Mouse (Mus musculus): Measurements from ENCODE around the gene Usp17lb. TPM values are rescaled to one million over a fixed set of nuclear protein-coding genes. Genes with fewer than 3 reads are reported as not detected.
"Not testable (repeated sequence)": the region's sequence is repeated elsewhere in the genome, so short reads cannot be mapped to it uniquely, and the experiment has no call there.

Gene Usp17lb
- not detected in 2 replicates for polyA plus RNA-seq (2015; fragmentation: Nextera tagmentation; extraction: Ambion mirVana)

DNA sequence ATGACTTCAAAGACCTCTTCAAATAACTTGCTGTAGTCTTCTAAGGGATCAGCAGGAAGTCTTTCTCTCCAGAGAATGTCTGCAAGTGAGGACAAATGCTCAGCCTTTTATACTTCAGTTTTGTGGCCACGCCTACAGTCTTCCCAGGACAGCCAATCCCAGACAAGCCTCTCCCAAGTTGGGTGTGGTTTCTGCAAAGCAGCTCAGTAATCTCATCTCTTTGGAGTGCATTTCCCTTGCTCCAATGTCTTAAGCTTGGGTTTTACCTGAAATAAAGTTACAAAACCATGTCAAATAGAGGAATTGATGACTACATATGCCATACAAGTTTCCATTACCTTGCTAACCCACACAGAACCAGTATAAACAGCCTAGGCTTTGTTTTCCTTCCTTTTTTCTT is at the start of gene Usp17lb:
Gene Usp17lb (minus strand): TSS at position 101 of the 400 bp plus-strand sequence.
- H3K27ac ChIP-seq (ENCODE audit: low read depth, low read length): no peak within 1 kb of the TSS
- no peaks in the 10 kb centered on the region for H3K27me3 ChIP-seq (replicated peaks; ENCODE audit: control insufficient read depth, insufficient read depth, low read length)
- no peaks in the 10 kb centered on the region for H3K36me3 ChIP-seq (ENCODE audit: control insufficient read depth, insufficient read depth, low read length)
- no peak within 1 kb of the TSS for H3K9ac ChIP-seq (ENCODE audit: low read depth, low read length)
- H3K4me2 ChIP-seq (ENCODE audit: low read length): no peak within 1 kb of the TSS
- no peaks in the 10 kb centered on the region for H3K9me3 ChIP-seq (ENCODE audit: control insufficient read depth, low read length)
- WGBS: 60% methylated on average over 1 of the region's 1 CpGs
- no peak within 1 kb of the TSS for H3K4me3 ChIP-seq (ENCODE audit: low read length)
- no peak for ATAC-seq
- no peaks in the 10 kb centered on the region for H3K4me1 ChIP-seq (ENCODE audit: control insufficient read depth, insufficient read depth, low read depth, low read length)

DNA sequence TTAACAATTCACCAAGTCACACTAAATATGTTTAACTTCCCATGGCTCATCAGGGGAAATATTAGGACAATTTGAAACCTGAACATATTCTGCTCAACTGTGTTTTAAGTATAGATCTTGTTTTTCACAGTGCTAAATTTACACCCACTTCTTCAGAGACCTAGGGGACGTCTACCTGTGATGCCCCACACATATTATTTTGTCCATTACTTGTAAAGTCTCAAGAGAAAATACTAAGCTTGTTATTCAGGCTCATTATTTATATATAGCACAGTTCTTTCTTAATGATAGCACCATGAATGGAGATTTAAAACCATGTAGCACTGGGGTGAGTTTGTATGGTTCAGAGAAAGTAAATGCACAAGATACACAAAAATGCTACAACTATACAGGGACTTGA is 35.3 kb upstream of the Usp17lb start, which contains the start of gene Olfr665:
Gene Olfr665 (plus strand): TSS at position 301 of the 400 bp plus-strand sequence.
- Histone ChIP-seq H3K4me1 (ENCODE audit: control insufficient read depth, insufficient read depth, low read depth, low read length) (no peaks in the 10 kb centered on the region), H3K9me3 (ENCODE audit: control insufficient read depth, low read length) (no peaks in the 10 kb centered on the region), H3K4me2 (ENCODE audit: low read length) (no peak within 1 kb of the TSS), H3K4me3 (ENCODE audit: low read length) (no peak within 1 kb of the TSS), H3K27ac (ENCODE audit: low read depth, low read length) (no peak within 1 kb of the TSS), H3K36me3 (ENCODE audit: control insufficient read depth, insufficient read depth, low read length) (no peaks in the 10 kb centered on the region), H3K27me3 (replicated peaks; ENCODE audit: control insufficient read depth, insufficient read depth, low read length) (no peaks in the 10 kb centered on the region), H3K9ac (ENCODE audit: low read depth, low read length) (no peak within 1 kb of the TSS)
- no peak for ATAC-seq
- 48% methylated on average over 1 of the region's 1 CpGs for WGBS

DNA sequence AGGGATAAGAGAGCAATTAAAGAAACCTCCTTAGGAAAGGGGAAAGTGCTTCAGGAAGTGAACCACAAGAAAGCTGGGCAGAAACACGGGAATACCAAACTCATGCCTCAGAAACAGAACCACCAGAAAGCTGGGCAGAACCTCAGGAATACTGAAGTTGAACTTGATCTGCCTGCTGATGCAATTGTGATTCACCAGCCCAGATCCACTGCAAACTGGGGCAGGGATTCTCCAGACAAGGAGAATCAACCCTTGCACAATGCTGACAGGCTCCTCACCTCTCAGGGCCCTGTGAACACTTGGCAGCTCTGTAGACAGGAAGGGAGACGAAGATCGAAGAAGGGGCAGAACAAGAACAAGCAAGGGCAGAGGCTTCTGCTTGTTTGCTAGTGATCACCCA is 19.0 kb upstream of the Usp17lb start:
- Histone ChIP-seq H3K9ac (ENCODE audit: low read depth, low read length) (no peak overlapping the region), H3K36me3 (ENCODE audit: control insufficient read depth, insufficient read depth, low read length) (no peaks in the 10 kb centered on the region), H3K4me2 (ENCODE audit: low read length) (no peak overlapping the region), H3K27ac (ENCODE audit: low read depth, low read length) (no peak overlapping the region), H3K9me3 (ENCODE audit: control insufficient read depth, low read length) (no peaks in the 10 kb centered on the region), H3K27me3 (replicated peaks; ENCODE audit: control insufficient read depth, insufficient read depth, low read length) (no peaks in the 10 kb centered on the region), H3K4me1 (ENCODE audit: control insufficient read depth, insufficient read depth, low read depth, low read length) (no peaks in the 10 kb centered on the region), H3K4me3 (ENCODE audit: low read length) (no peak overlapping the region)
- WGBS: 86% methylated on average over 3 of the region's 3 CpGs
- no peak for ATAC-seq

DNA sequence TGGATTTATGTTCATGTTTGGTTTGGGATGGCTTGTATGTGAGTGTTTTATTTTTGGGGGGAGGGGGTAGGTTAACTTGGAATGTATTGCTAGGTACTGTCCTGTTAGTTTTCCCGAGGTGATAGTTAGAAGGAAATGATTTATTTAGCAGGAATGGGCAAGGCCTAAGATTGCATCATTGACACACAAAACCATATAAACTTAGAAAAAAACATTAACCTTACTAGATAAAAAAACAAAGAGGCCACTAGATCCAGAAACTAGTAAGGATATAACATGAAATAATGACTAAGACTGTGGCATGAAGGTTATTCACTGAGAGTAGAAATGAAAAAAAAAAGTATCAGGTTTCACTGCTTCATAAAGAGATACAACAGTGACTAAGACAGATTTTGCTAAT is 15.3 kb upstream of the Usp17lb start:
- no peaks in the 10 kb centered on the region for H3K4me1 ChIP-seq (ENCODE audit: control insufficient read depth, insufficient read depth, low read depth, low read length)
- 84% methylated on average over 1 of the region's 1 CpGs for WGBS
- ATAC-seq: no peak
- H3K27me3 ChIP-seq (replicated peaks; ENCODE audit: control insufficient read depth, insufficient read depth, low read length): no peaks in the 10 kb centered on the region
- no peak overlapping the region for H3K9ac ChIP-seq (ENCODE audit: low read depth, low read length)
- H3K36me3 ChIP-seq (ENCODE audit: control insufficient read depth, insufficient read depth, low read length): no peaks in the 10 kb centered on the region
- H3K27ac ChIP-seq (ENCODE audit: low read depth, low read length): no peak overlapping the region
- no peak overlapping the region for H3K4me2 ChIP-seq (ENCODE audit: low read length)
- H3K9me3 ChIP-seq (ENCODE audit: control insufficient read depth, low read length): no peaks in the 10 kb centered on the region
- no peak overlapping the region for H3K4me3 ChIP-seq (ENCODE audit: low read length)

DNA sequence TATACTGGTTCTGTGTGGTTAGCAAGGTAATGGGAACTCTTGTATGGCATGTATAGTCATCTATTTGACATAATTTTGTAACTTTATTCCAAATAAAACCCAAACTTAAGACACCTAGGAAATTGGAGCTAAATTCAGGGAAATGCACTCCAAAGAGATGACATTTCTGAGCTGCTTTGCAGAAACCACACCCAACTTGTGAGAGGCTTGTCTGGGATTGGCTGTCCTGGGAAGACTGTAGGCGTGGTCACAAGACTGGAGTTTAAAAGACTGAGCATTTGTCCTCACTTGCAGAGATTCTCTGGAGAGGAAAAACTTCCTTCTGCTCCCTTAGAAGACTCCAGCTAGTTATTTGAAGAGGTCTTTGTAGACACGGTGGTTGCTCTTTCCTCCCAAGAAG is 14.3 kb upstream of the Usp17lb start, which contains the start of gene Usp17la:
Gene Usp17la (plus strand): TSS at position 301 of the 400 bp plus-strand sequence.
- not testable (repeated sequence) for H3K9ac ChIP-seq (ENCODE audit: low read depth, low read length); H3K4me2 ChIP-seq (ENCODE audit: low read length); H3K4me1 ChIP-seq (ENCODE audit: control insufficient read depth, insufficient read depth, low read depth, low read length); H3K9me3 ChIP-seq (ENCODE audit: control insufficient read depth, low read length); H3K27ac ChIP-seq (ENCODE audit: low read depth, low read length); H3K36me3 ChIP-seq (ENCODE audit: control insufficient read depth, insufficient read depth, low read length); H3K4me3 ChIP-seq (ENCODE audit: low read length); ATAC-seq; H3K27me3 ChIP-seq (replicated peaks; ENCODE audit: control insufficient read depth, insufficient read depth, low read length)
- WGBS: 82% methylated on average over 2 of the region's 2 CpGs

DNA sequence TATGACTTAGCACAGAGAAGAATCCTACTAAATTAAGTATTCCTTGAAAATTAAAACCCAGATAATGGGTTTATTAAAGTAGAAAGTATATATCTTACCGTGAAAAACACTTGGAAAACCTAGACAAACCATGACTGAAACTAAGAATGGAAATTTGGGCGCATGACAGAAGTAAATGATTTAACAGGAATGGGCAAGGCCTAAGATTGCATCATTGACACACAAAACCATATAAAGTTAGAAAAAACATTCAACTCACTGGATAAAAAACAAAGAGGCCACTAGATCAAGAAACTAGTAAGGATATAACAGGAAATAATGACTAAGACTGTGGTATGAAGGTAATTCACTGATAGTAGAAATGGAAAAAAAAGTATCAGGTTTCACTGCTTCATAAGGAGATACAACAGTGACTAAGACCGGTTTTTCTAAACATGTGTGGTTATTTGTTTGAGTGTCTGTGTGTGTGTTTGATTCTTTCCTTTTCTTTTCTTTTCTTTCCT is 12.9 kb upstream of the Usp17lb start:
- Histone ChIP-seq H3K4me2 (ENCODE audit: low read length) (no peak overlapping the region), H3K9ac (ENCODE audit: low read depth, low read length) (no peak overlapping the region), H3K36me3 (ENCODE audit: control insufficient read depth, insufficient read depth, low read length) (no peaks in the 10 kb centered on the region), H3K27ac (ENCODE audit: low read depth, low read length) (no peak overlapping the region), H3K27me3 (replicated peaks; ENCODE audit: control insufficient read depth, insufficient read depth, low read length) (no peaks in the 10 kb centered on the region), H3K4me3 (ENCODE audit: low read length) (no peak overlapping the region), H3K4me1 (ENCODE audit: control insufficient read depth, insufficient read depth, low read depth, low read length) (no peaks in the 10 kb centered on the region), H3K9me3 (ENCODE audit: control insufficient read depth, low read length) (no peaks in the 10 kb centered on the region)
- 83% methylated on average over 3 of the region's 3 CpGs for WGBS
- ATAC-seq: no peak

DNA sequence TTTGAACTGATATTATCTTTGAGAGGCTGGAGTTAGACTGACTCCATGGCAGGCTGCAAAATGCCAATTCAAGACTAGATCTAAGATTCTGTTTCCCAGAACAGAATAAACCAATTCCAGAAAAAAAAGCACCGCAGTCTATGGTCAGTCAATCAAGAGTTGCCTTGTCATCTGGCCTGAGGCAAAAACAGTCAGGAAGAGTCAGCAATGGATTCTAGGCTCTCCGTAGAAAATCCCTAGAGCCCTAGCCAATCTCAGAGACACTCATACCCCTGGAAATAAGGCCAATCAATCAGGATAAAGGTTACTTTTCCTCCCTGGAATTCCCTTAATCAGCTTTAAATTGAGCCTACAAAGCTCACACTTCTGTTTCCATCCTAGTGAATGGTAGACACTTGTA is 9.1 kb upstream of the Usp17lb start:
- H3K4me1 ChIP-seq (ENCODE audit: control insufficient read depth, insufficient read depth, low read depth, low read length); H3K27me3 ChIP-seq (replicated peaks; ENCODE audit: control insufficient read depth, insufficient read depth, low read length); H3K4me3 ChIP-seq (ENCODE audit: low read length); H3K9ac ChIP-seq (ENCODE audit: low read depth, low read length); H3K9me3 ChIP-seq (ENCODE audit: control insufficient read depth, low read length); H3K36me3 ChIP-seq (ENCODE audit: control insufficient read depth, insufficient read depth, low read length); H3K4me2 ChIP-seq (ENCODE audit: low read length); ATAC-seq; H3K27ac ChIP-seq (ENCODE audit: low read depth, low read length): not testable (repeated sequence)
- WGBS: 86% methylated on average over 2 of the region's 2 CpGs

DNA sequence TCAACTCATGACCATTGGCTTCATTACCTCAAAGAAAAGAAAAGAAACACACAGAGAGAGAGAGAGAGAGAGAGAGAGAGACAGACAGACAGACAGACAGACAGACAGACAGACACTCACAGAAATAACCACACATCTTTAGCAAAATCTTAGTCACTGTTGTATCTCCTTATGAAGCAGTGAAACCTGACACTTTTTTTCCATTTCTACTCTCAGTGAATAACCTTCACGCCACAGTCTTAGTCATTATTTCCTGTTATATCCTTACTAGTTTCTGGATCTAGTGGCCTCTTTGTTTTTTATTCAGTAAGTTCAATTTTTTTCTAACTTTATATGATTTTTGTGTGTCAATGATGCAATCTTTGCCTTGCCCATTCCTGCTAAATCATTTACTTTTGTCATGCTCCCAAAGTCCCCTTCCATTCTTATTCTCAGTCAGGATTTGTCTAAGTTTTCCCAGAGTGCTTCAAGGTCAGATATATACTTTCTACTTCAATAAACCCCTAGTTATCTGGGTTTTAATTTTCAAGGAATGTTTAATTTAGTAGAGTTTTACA is 1.4 kb upstream of the Usp17lb start:
- Histone ChIP-seq H3K27me3 (replicated peaks; ENCODE audit: control insufficient read depth, insufficient read depth, low read length) (no peaks in the 10 kb centered on the region), H3K9me3 (ENCODE audit: control insufficient read depth, low read length) (no peaks in the 10 kb centered on the region), H3K27ac (ENCODE audit: low read depth, low read length) (no peak overlapping the region), H3K36me3 (ENCODE audit: control insufficient read depth, insufficient read depth, low read length) (no peaks in the 10 kb centered on the region), H3K4me2 (ENCODE audit: low read length) (no peak overlapping the region), H3K4me1 (ENCODE audit: control insufficient read depth, insufficient read depth, low read depth, low read length) (no peaks in the 10 kb centered on the region), H3K9ac (ENCODE audit: low read depth, low read length) (no peak overlapping the region), H3K4me3 (ENCODE audit: low read length) (no peak overlapping the region)
- 75% methylated on average over 1 of the region's 1 CpGs for WGBS
- ATAC-seq: no peak

DNA sequence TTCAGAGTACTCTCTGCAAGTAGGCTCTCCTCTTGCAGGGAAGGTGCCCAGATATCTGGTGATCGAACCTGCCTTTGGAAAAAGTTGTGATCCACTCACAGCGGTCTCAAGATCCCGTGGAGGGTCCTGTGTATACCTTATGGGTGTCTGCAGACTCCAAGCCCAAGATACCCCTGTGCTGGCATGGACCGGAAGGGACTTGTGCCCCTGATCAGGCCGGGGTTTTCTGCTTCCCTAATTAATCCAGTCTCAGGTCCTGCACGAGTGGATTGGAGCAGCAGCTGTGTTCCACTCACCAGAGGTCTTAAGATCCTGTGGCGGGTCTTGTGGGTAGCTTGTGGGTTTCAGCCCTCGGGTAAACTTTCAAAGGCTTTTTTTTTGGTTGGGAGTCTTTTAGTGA is 32.1 kb downstream of the Usp17lb start:
- not testable (repeated sequence) for ATAC-seq; H3K4me3 ChIP-seq (ENCODE audit: low read length); H3K27me3 ChIP-seq (replicated peaks; ENCODE audit: control insufficient read depth, insufficient read depth, low read length); H3K9me3 ChIP-seq (ENCODE audit: control insufficient read depth, low read length); H3K36me3 ChIP-seq (ENCODE audit: control insufficient read depth, insufficient read depth, low read length); H3K4me2 ChIP-seq (ENCODE audit: low read length); H3K27ac ChIP-seq (ENCODE audit: low read depth, low read length); H3K9ac ChIP-seq (ENCODE audit: low read depth, low read length); H3K4me1 ChIP-seq (ENCODE audit: control insufficient read depth, insufficient read depth, low read depth, low read length)
- 84% methylated on average over 8 of the region's 8 CpGs for WGBS

Data from hindbrain, embryonic 16.5 days (tissue).